Mouse (Mus musculus): ENCODE measurements around the gene Zfp804a. TPM values are rescaled to one million over a fixed set of nuclear protein-coding genes. Genes with fewer than 3 reads are reported as not detected.

The Zfp804a gene
- total and polyA plus RNA-seq, 3 experiments = not detected

DNA sequence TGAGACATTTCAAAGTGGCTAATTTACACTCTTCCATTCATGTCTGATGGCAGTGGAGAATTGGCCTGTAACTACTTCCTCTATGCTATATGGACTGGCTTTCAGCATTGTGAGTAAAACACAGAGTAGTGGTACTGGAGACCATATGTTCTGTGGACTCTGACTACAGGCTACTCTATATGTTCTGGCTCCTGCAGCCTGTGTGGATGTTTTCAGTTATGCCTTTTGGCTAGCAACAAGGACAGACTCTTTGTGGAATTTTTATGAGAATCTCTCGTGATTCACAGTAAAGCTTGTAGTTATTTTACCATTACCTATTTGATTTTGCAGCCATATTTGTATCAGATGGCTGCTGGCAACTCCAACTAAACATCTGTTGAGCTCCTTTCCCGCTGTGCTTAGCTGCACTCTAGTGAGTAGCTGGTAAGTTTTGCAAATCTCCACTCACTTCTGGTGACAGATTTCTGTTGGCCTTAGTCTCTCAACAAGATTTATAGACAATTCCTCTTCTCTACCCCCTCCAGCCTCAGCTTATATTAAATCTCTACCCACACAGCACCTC, 242.0 kb downstream of the Zfp804a start:
- Histone ChIP-seq H3K9ac (ENCODE audit: low read depth, low read length) (no peak overlapping the region), H3K36me3 (ENCODE audit: control insufficient read depth, insufficient read depth, low read length) (no peaks in the 10 kb centered on the region), H3K79me2 (replicated peaks; ENCODE audit: control insufficient read depth, insufficient read depth, low read length) (no peaks in the 10 kb centered on the region), H3K4me3 (no peak overlapping the region), H3K27me3 (ENCODE audit: control insufficient read depth, insufficient read depth, low read length) (no peaks in the 10 kb centered on the region), H3K4me1 (ENCODE audit: control insufficient read depth, insufficient read depth, low read length) (no peaks in the 10 kb centered on the region), H3K27ac (no peak overlapping the region)
- intact Hi-C loops (cut with DNase I) = no loop called here
- TF ChIP-seq EP300 (IDR thresholded peaks at IDR 0.05; ENCODE audit: insufficient read depth, low read depth, low read length) (no peak), CTCF (IDR thresholded peaks at IDR 0.05) (no peak), POLR2A (IDR thresholded peaks at IDR 0.05; ENCODE audit: insufficient read depth, low read depth, low read length) (no peak)
- 59% methylated on average over 2 of the region's 2 CpGs for WGBS
- DNase-seq = no peak

Measured in heart, adult 2 months (tissue).